In the genomic region with DNA sequence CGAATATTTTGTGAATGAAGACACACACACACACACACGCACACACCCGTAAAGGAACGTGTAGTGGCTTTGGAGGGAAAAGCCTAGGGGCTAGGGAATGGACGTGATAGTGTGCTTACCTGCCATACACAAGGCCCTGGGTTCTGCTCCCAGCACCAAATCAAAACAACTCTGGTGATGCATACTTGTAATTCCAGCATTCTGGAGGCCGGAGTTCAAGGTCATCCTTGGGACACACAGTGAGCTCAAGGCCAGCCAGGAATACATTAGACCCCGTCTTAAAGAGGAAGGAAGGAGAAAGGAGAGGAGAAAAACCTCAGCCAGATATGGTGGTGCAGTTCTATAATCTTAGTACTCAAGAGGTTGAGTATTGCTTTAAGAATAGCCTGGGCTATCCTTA, we compare ENCODE assay signal across 22 mouse cellular contexts. TPM values are rescaled to one million over a fixed set of nuclear protein-coding genes. Genes with fewer than 3 reads are reported as not detected.
DNase-seq lines count a peak whose midpoint lies in the region; ATAC-seq lines count a peak whose summit lies in the region.
"Had no signal": no experiment of that assay in that cellular context is flagged by ENCODE, and none has a peak within 500 bp of the region (broad histone marks: within the 10 kb centered on the region; RNA-seq: fewer than 3 reads in every experiment).

No protein-coding gene starts in this region.

- H3K36me3 ChIP-seq in midbrain, embryonic 11.5 days (ENCODE audit: control insufficient read depth, insufficient read depth, low read length), result no peaks in the 10 kb centered on the region
- no peaks in the 10 kb centered on the region for H3K36me3 ChIP-seq in midbrain, embryonic 13.5 days
- H3K36me3 ChIP-seq: embryonic facial prominence, embryonic 10.5 days; embryonic facial prominence, embryonic 12.5 days; forebrain, embryonic 15.5 days had no signal

- no peak overlapping the region for H3K4me2 ChIP-seq in midbrain, embryonic 11.5 days
- H3K4me2 ChIP-seq in midbrain, embryonic 13.5 days (replicated peaks), result no peak overlapping the region
- H3K4me2 ChIP-seq: embryonic facial prominence, embryonic 12.5 days; forebrain, embryonic 13.5 days; forebrain, embryonic 15.5 days had no signal

- peak; percentile 33 for DNase-seq in midbrain, embryonic 11.5 days (ENCODE audit: low spot score, missing footprints)
- peak; percentile 66 for DNase-seq in ZHBTc4 (ENCODE audit: low read depth, low spot score)
- DNase-seq in adrenal gland, postnatal 36 days, result no peak
- DNase-seq in right cerebral cortex, adult 2 months (ENCODE audit: low spot score in 2 of 2), result no peak
- DNase-seq: adrenal gland, adult 2 months; adrenal gland, postnatal 10 days; adrenal gland, postnatal 25 days; B cell, adult 2 months; cerebellum, adult 11-12 months; cerebellum, adult 2 months; cerebellum, adult 9-10 months; cerebellum, postnatal 10 days; cerebellum, postnatal 25 days; forebrain, postnatal 0 days had no signal

- H3K27ac ChIP-seq in midbrain, embryonic 11.5 days (ENCODE audit: low read depth, low read length), result no peak overlapping the region
- H3K27ac ChIP-seq in midbrain, embryonic 13.5 days, result no peak overlapping the region
- H3K27ac ChIP-seq: embryonic facial prominence, embryonic 10.5 days; embryonic facial prominence, embryonic 12.5 days; forebrain, embryonic 13.5 days; forebrain, embryonic 15.5 days had no signal

- peaks cover 46% of the 10 kb centered on the region for H3K27me3 ChIP-seq in midbrain, embryonic 11.5 days (ENCODE audit: control insufficient read depth, insufficient read depth, low read length)
- peaks cover 62% of the 10 kb centered on the region for H3K27me3 ChIP-seq in midbrain, embryonic 13.5 days
- H3K27me3 ChIP-seq: CH12.LX had no signal

- H3K9ac ChIP-seq in midbrain, embryonic 11.5 days (ENCODE audit: low read length), result no peak overlapping the region
- no peak overlapping the region for H3K9ac ChIP-seq in midbrain, embryonic 13.5 days (replicated peaks)
- H3K9ac ChIP-seq: embryonic facial prominence, embryonic 12.5 days; forebrain, embryonic 13.5 days; forebrain, embryonic 15.5 days; forebrain, postnatal 0 days had no signal

- 75% methylated on average over 7 of the region's 7 CpGs for WGBS in midbrain, embryonic 11.5 days
- 81% methylated on average over 7 of the region's 7 CpGs for WGBS in midbrain, embryonic 13.5 days

- H3K4me1 ChIP-seq in midbrain, embryonic 11.5 days (ENCODE audit: control insufficient read depth, insufficient read depth, low read length), result peaks cover 19% of the 10 kb centered on the region
- peaks cover 29% of the 10 kb centered on the region for H3K4me1 ChIP-seq in midbrain, embryonic 13.5 days (replicated peaks)

- no peak for ATAC-seq in midbrain, embryonic 11.5 days (ENCODE audit: low FRiP score)
- no peak for ATAC-seq in midbrain, embryonic 13.5 days
- ATAC-seq: CD4-positive, CD25-positive, alpha-beta regulatory T cell, adult 4 months; forebrain, embryonic 13.5 days; forebrain, embryonic 15.5 days; forebrain, postnatal 0 days had no signal

- no peaks in the 10 kb centered on the region for H3K9me3 ChIP-seq in midbrain, embryonic 11.5 days (ENCODE audit: control insufficient read depth, low read length)
- peaks cover 9% of the 10 kb centered on the region; the same call in 1 of the 2 replicates for H3K9me3 ChIP-seq in midbrain, embryonic 13.5 days
- H3K9me3 ChIP-seq: forebrain, embryonic 15.5 days had no signal

- no peak overlapping the region for H3K4me3 ChIP-seq in midbrain, embryonic 11.5 days (ENCODE audit: low read depth, low read length)
- H3K4me3 ChIP-seq in midbrain, embryonic 13.5 days (replicated peaks), result no peak overlapping the region
- H3K4me3 ChIP-seq: embryonic facial prominence, embryonic 10.5 days; embryonic facial prominence, embryonic 12.5 days; forebrain, embryonic 13.5 days; forebrain, embryonic 15.5 days had no signal

RNA-seq across cellular contexts. Expression of gene Pdgfa, which starts 2.5 kb away (rescaled TPM):
- 3.3 and 3.9 TPM in 2 replicates for polyA plus RNA-seq in midbrain, embryonic 11.5 days (2014; fragmentation: Nextera tagmentation; extraction: Ambion mirVana)
- polyA plus RNA-seq in midbrain, embryonic 13.5 days (2015; fragmentation: Nextera tagmentation; extraction: Ambion mirVana), result 7.5 and 8.3 TPM in 2 replicates
- total RNA-seq in adrenal gland, postnatal 36 days (2021), result 10 to 100 TPM; 31.1 to 34.3 TPM
- total RNA-seq: MEL had no signal
- polyA plus RNA-seq: CD4-positive, CD25-positive, alpha-beta regulatory T cell, adult 4 months had no signal

Comparison
In these comparisons a context has a peak if more than half of its experiments do, and no peak if none do; other contexts are left out.
1. DNase-seq: peak in midbrain, embryonic 11.5 days (single experiment) and ZHBTc4 (single experiment); none in adrenal gland, postnatal 36 days (0 of 2) and right cerebral cortex, adult 2 months (0 of 2).